Mouse (Mus musculus) brain, embryonic 18.5 days (tissue): ENCODE measurements around the gene B4galnt1.
"Not testable (repeated sequence)": the region's sequence is repeated elsewhere in the genome, so short reads cannot be mapped to it uniquely, and the experiment has no call there.

Experiments
- DNase-seq: peaks from one replicate; pipeline ENCODE4 v3.0.0-alpha.2; 2012; ENCODE audit warnings: low read depth, low spot score

The B4galnt1 gene

GRCm38 (mm10) chr10:127141500-127141899 lies 23.5 kb upstream of the B4galnt1 start:
- DNase-seq: no peak

GRCm38 (mm10) chr10:127143228-127143627 lies 21.8 kb upstream of the B4galnt1 start:
- DNase-seq: no peak

- DNase-seq: no peak
Observed at GRCm38 (mm10) chr10:127144536-127144935, 20.5 kb upstream of the B4galnt1 start.

GRCm38 (mm10) chr10:127145303-127145702 lies 19.7 kb upstream of the B4galnt1 start:
- no peak for DNase-seq

- DNase-seq: no peak
Observed at GRCm38 (mm10) chr10:127147135-127147534, 17.9 kb upstream of the B4galnt1 start.

- no peak for DNase-seq
Observed at GRCm38 (mm10) chr10:127150471-127150872, 14.6 kb upstream of the B4galnt1 start.

GRCm38 (mm10) chr10:127151233-127151632 lies 13.8 kb upstream of the B4galnt1 start:
- not testable (repeated sequence) for DNase-seq

- DNase-seq: not testable (repeated sequence)
Observed at GRCm38 (mm10) chr10:127152556-127152955, 12.5 kb upstream of the B4galnt1 start.

GRCm38 (mm10) chr10:127153323-127153722 lies 11.7 kb upstream of the B4galnt1 start:
- DNase-seq: no peak

- no peak for DNase-seq
Observed at GRCm38 (mm10) chr10:127154241-127154640, 10.8 kb upstream of the B4galnt1 start.

GRCm38 (mm10) chr10:127154652-127155051 lies 10.4 kb upstream of the B4galnt1 start:
- DNase-seq: no peak

GRCm38 (mm10) chr10:127156089-127156488 lies 8.9 kb upstream of the B4galnt1 start:
- DNase-seq: no peak

GRCm38 (mm10) chr10:127156511-127156910 lies 8.5 kb upstream of the B4galnt1 start:
- DNase-seq: no peak

- no peak for DNase-seq
Observed at GRCm38 (mm10) chr10:127158471-127158870, 6.6 kb upstream of the B4galnt1 start.

GRCm38 (mm10) chr10:127160081-127160480 lies 4.9 kb upstream of the B4galnt1 start:
- DNase-seq: no peak

- no peak for DNase-seq
Observed at GRCm38 (mm10) chr10:127160728-127161127, 4.3 kb upstream of the B4galnt1 start.

- not testable (repeated sequence) for DNase-seq
Observed at GRCm38 (mm10) chr10:127162771-127163261, 2.2 kb upstream of the B4galnt1 start.

- DNase-seq: no peak
Observed at GRCm38 (mm10) chr10:127164190-127164589, 835 bp upstream of the B4galnt1 start.

GRCm38 (mm10) chr10:127165354-127165653 lies 279 bp downstream of the B4galnt1 start:
- DNase-seq: no peak

GRCm38 (mm10) chr10:127165654-127166403 lies 804 bp downstream of the B4galnt1 start:
- DNase-seq: no peak

- DNase-seq: no peak
Observed at GRCm38 (mm10) chr10:127166404-127166715, 1.3 kb downstream of the B4galnt1 start.

GRCm38 (mm10) chr10:127166771-127167613 lies 2.0 kb downstream of the B4galnt1 start:
- no peak for DNase-seq
